Mouse (Mus musculus) layer of hippocampus, postnatal 10 days (tissue): Measurements from ENCODE around the gene Caly. TPM values are rescaled to one million over a fixed set of nuclear protein-coding genes. Genes with fewer than 3 reads are reported as not detected.

Source experiments
- DNase-seq, 2 experiments: peaks; one replicate each; pipeline ENCODE4 v3.0.0; 2021; ENCODE audit warnings: low spot score in 2 of 2
- total RNA-seq, 2 experiments: library from RNA; stranded (reverse); gene quantifications; 2 replicates each; pipeline ENCODE4 v1.2.3; 2021

Caly gene
- total RNA-seq, 2 experiments from 2014 or later, result 247 to 252 TPM

DNA sequence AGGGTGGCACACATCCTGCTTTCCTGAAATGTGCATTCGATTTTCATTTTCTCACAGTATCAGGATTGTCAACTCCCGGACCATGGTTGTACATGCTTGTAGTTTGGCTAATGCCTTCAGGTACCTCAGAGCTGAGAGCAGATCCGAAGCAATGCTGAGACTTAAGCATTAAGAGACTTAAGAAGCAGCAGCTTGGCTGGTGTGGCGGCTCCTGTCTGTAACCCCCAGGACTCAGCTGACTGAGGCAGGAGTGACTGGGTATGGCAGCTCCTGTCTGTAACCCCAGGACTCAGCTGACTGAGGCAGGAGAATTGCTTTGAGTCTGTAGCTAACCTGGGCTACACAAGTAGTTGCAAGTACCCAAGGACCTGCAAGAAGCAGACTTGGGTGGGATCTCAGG lies 36.8 kb downstream of the Caly start:
- no peak for DNase-seq

DNA sequence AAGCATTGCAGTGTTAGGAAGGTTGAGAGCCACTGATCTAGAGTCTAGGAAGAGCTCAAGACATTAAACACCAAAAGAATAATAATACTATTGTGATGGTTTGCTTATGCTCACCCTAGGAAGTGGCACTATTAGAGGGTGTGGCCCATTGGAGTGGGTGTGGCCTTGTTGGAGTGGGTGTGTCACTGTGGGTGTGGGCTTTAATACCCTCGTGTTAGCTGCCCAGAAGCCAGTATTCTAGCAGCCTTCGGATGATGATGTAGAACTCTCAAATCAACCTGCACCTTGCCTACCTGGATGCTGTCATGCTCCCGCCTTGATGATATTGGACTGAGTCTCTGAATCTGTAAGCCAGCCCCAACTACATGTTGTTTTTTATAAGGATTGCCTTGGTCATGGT lies 39.6 kb downstream of the Caly start:
- DNase-seq, result no peak

DNA sequence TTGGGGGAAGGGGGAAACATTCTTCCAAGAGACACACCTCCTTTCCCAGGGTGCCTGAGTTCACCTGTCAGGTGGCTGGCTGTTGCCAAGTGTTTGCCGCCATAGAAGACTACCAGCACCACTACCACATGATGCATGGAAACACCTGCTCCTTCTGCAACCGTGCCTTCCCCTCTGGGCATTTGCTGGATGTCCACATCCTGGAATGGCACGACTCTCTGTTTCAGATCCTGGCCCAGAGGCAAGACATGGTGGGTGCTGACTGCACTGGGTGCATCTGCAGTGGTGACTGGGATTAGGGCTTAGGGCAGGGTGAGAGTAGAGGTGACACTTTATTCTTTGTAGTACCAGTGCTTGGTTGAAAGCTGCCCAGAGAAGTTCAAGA lies 45.2 kb downstream of the Caly start:
- no peak for DNase-seq

DNA sequence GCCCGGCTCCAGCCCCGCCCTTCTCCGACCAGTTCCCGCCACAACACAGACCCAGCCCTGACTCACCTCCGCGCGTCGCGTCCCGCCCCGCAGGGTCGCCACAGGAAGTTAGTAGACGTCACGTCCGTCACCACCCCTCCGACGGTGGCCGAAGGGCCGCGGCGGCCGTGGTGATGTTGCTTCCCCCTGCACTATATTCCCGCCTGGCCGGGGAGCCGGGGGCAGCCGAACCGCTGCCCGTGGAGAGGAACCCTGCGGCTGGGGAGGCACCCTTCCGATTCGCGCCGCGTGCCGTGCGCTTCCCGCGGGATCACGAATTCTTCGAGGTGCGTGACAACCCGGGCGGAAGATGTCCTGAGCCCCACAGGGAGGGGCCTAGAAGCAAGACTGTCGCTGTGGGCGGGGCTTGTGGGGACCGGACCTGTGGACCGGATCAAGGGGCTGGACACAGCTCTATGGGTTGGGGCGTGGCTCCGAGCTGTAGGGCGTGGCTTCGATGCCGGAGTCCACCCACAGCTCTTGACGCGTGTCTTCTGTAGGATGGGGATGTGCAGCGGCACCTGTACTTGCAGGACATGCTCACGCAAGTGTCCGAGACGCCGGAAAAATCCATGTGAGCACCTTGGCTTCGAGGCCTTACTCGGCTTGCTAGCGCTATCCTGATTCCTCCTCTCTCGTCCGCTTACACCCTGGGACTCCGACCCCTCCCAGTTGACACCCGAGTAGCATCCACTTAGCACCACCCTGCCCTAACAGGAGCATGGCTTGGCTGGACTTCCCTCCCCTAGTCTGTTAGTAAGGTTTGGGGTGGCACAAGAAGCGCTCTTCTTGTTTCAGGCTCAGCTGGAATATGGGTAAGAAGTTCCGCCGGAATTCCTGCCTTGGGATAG lies 45.8 kb downstream of the Caly start, which contains the start of the genes Zfp511 and Tubgcp2:
TSS of gene Zfp511 (plus strand) at position 111 of the 890 bp plus-strand sequence.
TSS of gene Tubgcp2 (minus strand) at position 389 of the 890 bp plus-strand sequence.
- DNase-seq, result peak; percentile 86 to 90

DNA sequence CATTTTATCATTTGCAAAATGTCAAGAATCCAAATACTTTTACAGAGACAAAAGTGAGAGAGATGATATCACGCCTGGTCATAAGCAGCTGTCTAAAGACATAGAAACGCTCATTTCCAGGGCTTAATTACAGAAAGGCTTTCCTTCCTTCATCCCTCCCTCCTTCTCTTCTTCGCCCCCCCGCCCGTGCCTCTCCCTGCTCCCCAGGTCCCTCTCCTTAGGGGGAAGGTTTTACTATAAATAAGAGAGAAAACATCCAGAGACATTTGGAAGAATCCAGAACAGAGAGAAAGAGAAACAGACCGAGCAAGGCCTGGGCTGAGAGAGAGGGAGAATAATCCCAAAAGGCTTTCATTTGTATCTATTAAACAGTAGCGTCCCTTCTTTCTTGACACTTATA lies 46.9 kb downstream of the Caly start:
- DNase-seq, result no peak

DNA sequence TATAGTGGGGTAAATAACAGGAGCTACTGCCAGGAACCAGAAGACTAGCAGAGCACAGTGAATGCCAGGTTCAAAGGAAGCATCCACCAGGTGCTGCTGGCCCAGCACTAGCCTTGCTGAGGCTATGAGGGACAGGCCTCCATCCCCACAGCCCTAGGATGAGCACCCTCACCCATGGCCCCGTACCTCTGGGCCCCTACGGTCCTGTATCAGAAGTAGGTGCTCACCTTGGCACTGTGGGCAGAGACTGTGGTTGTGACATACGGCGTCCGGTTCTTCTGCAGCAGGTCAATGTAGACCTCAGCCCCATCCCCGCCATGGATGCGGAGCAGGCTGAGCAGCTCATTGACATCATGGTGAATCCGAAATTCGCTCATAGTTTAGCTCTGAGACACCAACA lies 49.0 kb downstream of the Caly start:
- DNase-seq, result no peak

DNA sequence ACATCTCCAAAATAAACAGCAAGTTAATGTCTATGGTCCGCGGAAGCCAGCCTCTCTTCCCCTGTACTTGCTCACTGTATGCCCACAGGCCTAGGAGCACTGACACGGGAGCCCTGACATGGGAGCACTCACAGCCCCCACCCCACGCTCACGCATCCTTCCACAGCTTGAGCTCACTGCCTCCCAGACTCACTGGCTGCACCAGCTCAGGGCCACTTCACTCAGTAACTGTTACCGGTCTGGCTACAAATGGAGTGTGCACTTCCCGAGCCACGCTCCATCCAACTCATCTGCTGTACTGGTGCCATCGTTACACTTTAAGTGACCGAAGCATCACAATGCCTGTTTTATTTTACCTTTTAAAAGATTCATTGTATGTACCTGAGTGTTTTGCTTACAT lies 50.0 kb downstream of the Caly start:
- DNase-seq, result no peak

DNA sequence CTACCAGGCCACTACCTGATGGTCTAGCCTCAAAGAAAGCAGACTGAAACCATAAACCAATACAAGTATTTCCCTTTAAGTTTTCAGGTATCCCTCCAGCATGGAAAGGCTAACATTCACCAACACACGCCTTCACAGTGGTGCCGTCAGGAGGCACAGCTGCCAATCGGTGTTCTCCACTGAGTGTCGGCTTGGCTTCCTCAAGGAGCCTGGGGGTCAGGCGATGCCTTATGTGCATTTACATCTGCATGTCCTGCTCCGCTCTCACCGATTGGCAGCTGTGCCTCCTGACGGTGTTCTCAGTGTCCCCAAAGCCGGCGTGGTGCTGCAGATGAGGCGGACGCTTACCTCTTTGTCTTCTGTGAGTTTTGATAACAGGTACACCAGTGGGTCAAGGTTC lies 50.6 kb downstream of the Caly start:
- DNase-seq, result no peak

Other genes with a start within 250 kb of the Caly start
- gene Adgra1, start 248.4 kb downstream of the Caly start, total RNA-seq, result 10 to 100 TPM; 47.8 to 49.8 TPM
- gene Kndc1, start 187.9 kb downstream of the Caly start, total RNA-seq, result 10 to 100 TPM; 49.1 to 56.1 TPM
- gene Utf1, start 138.8 kb downstream of the Caly start, total RNA-seq, result not detected
- gene 6430531B16Rik, start 103.8 kb downstream of the Caly start, total RNA-seq, result 1 to 10 TPM in 1 of 2 experiments, under 1 TPM in 1; 0.87 to 1.0 TPM
- 1 to 10 TPM; 1.3 to 2.4 TPM for gene Adam8, start 90.0 kb downstream of the Caly start, total RNA-seq
- 10 to 100 TPM; 22.3 to 24.9 TPM for gene Zfp511, start 46.2 kb downstream of the Caly start, total RNA-seq
- gene Tubgcp2, start 45.9 kb downstream of the Caly start, total RNA-seq, result 10 to 100 TPM; 40.8 TPM
- under 1 TPM; 0.16 to 0.20 TPM for gene Msx3, start 33.5 kb downstream of the Caly start, total RNA-seq
- not detected for gene Prap1, start 10.8 kb upstream of the Caly start, total RNA-seq
- gene Fuom, start 19.9 kb upstream of the Caly start, total RNA-seq, result 10 to 100 TPM; 26.8 to 27.1 TPM
- 1 to 10 TPM; 6.2 to 7.1 TPM for gene Paox, start 33.3 kb upstream of the Caly start, total RNA-seq
- 10 to 100 TPM; 63.4 to 67.1 TPM for gene Echs1, start 33.9 kb upstream of the Caly start, total RNA-seq
- 10 to 100 TPM; 27.0 to 30.2 TPM for gene Mtg1, start 55.0 kb upstream of the Caly start, total RNA-seq
- gene Sprn, start 72.3 kb upstream of the Caly start, total RNA-seq, result 100 to 1,000 TPM; 145 to 155 TPM
- gene Olfr522, start 82.2 kb upstream of the Caly start, total RNA-seq, result not detected
- not detected for gene Olfr523, start 90.7 kb upstream of the Caly start, total RNA-seq
- gene Olfr524, start 123.4 kb upstream of the Caly start, total RNA-seq, result not detected
- gene Cd163l1, start 135.7 kb upstream of the Caly start, total RNA-seq, result under 1 TPM; 0.64 to 0.78 TPM
- gene 5830411N06Rik, start 164.7 kb upstream of the Caly start, total RNA-seq, result under 1 TPM; 0.18 to 0.20 TPM
- gene Olfr525, start 238.3 kb upstream of the Caly start, total RNA-seq, result not detected